Mouse (Mus musculus): ENCODE data around the gene Ccdc158.

Gene Ccdc158

DNA sequence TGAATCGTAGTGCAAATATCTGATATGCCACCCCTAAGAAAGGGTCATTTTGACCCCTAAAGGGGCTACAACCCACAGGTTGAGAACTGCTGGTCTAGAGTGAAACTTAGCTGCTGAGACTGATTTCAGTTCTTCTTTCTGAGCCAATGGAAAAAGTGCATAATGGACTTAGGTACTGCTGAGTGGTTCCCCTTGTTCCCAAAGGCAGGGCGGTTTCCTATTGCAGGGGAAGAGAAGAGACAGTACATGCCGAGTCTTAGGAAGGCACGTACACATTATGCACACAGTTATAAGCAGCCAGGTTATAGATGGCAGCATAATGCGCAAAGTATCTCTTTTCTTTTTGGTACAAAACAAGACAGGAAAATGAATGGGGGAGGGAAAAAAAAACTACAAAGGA lies 13.1 kb upstream of the Ccdc158 start:
- no peak for DNase-seq (ENCODE audit: low spot score in 2 of 2)

DNA sequence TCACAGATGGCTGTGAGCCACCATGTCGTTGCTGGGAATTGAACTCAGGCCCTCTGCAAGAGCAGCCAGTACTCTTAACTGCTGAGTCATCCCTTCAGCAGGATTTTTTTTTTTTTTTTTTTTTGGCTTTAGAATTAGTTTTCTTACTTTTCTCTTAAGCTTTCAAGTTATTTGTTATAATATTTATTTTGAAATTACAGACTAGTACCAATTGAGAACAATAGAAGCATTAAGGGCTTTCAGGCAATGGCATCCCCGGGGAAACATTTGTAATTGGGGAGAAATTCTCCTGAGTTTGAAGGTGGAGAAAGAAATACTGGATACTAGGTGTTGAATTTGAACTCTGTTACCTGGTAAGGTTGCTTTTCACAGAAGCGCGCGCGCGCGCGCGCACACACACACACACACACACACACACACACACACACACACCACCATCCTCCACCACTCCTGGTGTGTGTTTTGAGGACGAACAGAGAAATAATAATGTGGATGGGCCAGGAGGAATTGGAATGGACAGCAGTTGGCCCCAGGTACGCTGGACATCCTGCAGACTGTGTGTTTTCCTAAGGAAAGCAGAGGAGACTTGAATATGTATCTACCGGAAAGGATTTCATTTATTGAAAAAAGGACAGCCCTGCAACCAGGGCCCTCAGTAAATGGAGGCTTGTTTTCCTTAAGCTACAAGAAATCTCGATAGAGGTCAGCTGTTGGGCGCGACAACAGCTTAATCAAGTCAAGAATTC lies 9.8 kb upstream of the Ccdc158 start:
- no peak for DNase-seq (ENCODE audit: low spot score in 2 of 2)

DNA sequence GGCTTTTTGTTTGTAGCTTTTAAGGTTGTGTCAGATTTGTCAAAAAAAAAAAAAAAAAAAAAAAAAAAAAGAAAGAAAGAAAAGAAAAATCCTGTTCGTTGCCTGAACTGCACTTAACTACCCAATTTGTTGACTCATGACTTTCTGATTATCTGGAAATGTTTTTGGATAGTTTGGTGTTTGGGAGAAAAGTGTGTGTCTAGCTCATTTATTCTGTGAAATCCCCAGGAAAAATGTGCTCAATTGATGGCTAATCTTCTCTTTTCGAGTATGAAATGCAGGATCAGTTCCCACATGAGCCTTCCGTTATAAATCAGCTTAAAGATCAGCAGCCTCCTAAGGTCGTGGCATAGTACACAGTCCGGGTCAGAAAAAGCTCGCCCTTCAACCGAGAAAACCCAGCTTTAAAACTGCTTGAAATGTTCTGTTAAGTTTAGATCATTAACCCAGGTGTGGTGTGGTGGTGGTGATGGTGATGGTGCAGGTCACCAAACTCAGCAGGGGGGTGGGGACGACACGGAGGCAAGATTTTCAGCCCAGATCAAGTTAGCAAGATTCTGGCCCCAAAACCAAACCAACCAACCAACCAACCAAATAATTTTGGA lies 8.9 kb upstream of the Ccdc158 start:
- no peak for DNase-seq (ENCODE audit: low spot score in 2 of 2)

DNA sequence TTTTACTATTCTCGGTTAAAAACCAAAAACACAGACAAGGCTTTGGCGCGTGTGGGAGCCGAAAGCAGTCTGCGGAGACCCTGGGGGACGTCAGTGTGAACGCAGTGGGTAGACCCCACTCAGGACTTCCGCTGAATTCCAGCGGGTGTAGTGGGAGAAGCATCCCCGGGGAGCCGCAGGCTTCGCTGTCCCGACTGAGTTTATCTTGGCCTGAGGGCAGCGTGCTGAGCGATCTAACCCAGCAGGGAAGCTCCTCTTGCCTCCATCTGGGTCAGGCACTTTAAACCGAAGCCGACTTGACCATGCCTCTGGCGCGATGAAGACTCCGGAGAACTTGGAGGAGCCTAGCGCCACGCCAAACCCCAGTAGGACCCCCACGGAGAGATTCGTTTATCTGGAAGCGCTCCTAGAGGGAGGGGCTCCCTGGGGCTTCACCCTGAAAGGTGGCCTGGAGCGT lies 8.3 kb upstream of the Ccdc158 start, which contains the start of gene Shroom3:
Shroom3 (plus strand) TSS at position 85 of the 457 bp plus-strand sequence.
- no peak for DNase-seq (ENCODE audit: low spot score in 2 of 2)

DNA sequence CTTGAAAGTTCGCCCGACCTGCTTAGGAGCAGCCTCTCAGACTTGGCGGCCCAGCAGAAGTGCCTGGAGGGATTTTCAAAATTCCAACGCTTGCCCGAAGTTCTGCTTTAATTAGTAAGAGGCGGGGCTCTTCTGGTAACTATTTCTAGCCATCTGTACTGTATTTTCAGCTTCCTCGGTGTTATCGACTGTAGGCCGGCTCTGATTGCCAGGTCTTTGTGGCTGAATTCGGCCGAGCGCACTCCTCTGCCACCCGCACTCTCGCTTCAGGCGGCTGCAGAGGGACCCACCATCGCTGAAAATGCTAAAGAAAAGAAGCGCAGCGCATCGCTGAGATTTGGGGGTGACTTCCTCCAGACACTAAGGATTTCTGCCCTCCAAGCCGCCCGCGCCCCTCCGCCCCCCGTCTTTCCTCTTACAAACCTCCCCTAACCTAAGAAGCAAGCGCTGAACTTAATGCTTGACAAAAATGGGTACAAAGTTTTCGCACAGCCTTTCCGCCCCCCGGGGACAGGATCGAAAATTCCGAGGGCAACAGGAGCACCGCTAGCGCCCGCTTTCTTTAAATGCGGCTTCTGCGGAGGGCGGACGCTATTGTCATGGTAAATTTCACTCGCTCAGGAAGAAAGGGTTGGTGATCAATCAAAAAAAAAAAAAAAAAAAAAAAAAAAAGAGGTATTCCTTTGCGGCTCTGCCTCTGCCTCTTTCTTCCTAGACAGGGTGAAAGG lies 7.7 kb upstream of the Ccdc158 start:
- no peak for DNase-seq (ENCODE audit: low spot score in 2 of 2)

DNA sequence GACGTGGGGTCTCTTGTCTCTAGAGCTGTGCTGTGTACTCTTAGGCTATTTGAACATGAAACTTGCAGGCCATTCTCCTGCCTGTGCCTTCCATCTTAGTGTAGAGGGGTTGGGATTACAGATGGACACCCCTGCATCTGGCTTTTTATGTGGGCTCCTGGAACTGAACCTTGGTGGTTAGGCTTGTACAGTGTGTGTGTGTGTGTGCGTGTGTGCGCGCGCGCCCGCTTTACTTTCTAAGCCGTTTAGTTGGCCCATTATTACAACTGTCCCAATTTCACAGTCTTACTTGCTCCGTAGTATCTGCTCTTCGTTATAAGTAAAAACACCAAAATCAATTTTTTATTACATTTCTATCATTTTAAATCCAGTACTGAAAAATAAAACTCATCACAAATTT lies 6.8 kb upstream of the Ccdc158 start:
- no peak for DNase-seq (ENCODE audit: low spot score in 2 of 2)

DNA sequence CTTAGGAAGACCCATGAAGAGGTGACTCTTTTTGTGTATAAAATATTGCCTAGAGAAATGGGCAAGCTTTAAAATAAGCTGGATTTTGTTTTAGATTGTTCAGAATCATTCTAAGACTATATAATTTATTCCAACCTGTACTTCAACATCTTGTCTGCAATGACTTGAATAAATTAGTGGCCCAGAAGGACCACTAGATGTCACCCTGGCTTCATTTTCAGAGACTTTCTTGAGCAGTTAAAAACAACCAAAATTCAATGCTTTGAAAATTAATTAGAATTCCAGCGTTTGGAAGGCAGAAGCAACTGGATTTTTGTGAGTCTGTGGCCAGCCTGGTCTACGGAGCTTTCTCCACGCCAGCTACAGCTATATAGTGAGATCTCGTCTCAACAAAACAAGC lies 4.4 kb upstream of the Ccdc158 start:
- DNase-seq (ENCODE audit: low spot score in 2 of 2), result peak in 1 of 2 experiments; percentile 29

DNA sequence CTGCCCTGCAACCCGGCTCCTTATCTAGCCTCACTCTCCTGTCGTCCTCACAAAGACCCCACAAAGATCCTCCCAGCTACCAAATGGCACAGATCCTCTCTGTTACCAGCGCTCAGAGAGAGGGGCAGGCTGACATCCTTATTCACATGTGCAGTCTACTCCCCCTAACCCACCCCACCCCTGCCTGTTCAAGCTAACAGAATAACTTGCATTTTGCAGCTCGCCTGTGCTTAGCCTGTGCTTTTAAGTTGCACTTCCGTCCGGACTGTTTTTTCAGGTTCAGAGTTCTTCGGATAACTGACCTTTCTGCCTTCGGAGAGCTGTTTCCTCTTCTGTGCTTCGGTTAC lies 476 bp upstream of the Ccdc158 start:
- no peak for DNase-seq (ENCODE audit: low spot score in 2 of 2)

DNA sequence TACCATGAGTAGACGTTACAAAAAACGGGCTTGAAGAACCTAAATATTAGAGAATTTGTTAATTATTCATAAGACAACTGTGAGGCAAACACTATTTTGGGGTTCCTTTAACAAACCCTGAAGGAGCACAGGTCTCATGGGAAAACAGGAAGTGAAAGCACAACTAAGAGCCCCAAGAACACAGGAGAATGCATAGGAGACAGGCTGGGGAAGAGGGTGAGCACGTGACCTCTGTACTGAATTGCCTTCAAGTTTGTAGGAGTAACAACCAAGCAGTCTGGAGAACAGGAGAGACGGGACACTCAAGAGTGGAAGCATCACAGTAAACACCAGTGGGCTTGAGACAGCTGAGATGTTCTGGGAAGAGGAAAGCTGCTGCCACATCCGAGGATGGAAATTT lies 8.2 kb downstream of the Ccdc158 start:
- DNase-seq (ENCODE audit: low spot score in 2 of 2), result no peak

DNA sequence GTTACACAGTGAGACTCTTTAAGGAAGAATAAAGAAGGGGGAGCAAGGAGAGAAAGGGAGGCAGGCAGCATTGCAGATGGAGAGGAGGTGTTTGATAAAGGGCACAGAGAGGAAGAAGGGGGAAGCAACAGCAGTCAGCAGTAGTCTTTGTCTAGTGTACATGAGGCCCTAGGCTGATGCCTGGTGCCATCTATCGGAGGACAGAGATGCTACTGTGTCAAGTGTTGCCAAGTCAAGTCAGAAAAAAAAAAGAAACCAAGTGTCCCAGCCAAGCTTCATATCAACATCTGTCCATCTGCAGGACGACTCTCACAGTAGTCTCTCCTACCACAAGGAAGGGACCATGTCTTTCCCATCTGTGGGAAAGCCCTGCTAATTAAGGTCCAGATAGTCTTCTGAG lies 10.8 kb downstream of the Ccdc158 start:
- DNase-seq (ENCODE audit: low spot score in 2 of 2), result no peak

DNA sequence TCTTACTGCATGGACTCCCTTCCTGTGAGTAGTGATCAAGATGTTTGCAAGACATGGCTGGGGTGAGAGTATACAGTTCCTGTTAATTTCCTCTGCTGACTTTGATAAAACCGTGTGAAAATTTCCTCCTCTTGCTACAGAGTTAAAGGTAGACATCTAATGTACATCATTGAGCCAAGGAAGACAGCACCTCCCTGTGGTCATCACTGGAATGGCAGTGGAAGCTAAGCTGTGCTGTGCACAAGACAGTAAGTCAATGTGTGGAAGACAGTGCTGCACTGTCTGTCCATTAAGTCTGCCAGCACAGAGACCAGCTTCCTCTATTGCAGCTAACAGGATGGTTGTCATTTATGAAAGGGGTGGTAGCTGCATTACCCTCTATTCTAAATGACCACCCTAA lies 18.8 kb downstream of the Ccdc158 start:
- peak; percentile 26 to 67 for DNase-seq (ENCODE audit: low spot score in 2 of 2)

DNA sequence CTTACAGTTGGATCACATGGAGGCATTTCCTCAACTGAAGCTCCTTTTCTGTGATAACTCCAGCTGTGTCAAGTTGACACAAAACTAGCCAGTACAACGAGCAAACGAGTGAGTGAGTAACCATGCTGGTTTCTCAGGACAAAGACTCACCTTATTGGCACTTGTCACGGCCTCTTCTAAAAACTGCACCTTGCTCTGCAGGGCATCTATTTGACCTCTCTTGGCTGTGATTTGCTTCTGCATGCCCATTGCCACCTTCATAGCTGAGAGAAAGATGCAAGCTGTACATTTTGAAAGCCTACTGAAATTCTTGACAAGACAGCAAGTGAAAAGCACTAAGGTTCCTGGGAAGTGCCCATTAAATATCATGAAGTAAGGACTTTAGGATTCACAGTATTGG lies 34.2 kb downstream of the Ccdc158 start:
- DNase-seq (ENCODE audit: low spot score in 2 of 2), result no peak

DNA sequence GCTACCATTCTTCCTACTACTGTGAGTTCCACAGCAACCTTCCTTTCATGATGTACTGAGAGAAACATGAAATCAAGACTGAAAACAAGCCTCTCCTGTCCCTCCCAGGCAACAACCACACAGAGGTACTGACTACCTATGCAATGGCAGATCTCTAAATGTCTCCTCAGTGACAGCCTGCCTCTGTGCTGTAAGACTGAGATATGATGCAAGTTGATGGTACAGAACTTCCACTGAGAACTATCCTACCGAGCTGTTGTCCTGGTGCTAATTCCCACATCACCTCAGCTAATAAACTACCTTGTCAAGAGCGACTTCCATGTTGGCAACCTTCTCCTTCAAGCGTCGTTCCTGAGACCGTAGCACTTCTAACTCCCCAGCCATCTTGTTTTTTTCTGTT lies 39.2 kb downstream of the Ccdc158 start:
- DNase-seq (ENCODE audit: low spot score in 2 of 2), result no peak

DNA sequence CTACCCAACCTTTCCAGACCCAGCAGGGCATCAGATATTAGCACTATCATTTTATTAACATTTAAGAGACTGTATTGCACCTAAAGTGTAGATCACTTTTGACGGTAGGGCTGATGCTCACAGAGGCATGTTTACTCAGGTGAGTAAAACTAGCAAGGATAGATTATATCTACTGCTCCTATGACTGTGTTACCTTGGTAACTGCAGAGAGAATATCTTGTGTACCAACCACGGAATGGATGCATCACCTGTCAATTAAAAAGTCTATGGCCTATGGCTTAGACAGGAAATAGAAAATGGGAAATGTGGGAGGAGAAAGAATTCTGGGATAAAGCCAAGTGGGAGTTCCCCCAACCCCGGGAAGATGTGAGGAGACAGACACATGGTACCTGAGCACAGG lies 40.2 kb downstream of the Ccdc158 start:
- no peak for DNase-seq (ENCODE audit: low spot score in 2 of 2)

DNA sequence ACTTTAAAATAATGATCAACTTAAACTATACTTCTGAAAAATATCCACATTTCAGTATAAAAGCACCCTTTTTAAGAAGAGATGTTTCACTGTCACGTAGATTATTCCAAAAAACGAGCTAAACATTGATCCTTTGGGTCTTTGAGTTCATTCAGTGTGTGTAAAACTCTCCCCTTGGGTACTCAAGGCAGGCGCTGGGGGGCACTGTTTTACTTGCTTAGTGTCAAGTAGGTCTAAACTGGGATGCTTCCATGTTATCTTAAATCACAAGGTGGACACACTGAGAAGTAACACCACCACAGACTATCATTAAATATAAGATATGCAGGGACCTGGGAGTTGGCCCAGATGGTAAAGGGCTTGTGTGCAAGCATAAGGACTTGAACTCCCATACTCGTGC lies 41.5 kb downstream of the Ccdc158 start:
- DNase-seq (ENCODE audit: low spot score in 2 of 2), result no peak

DNA sequence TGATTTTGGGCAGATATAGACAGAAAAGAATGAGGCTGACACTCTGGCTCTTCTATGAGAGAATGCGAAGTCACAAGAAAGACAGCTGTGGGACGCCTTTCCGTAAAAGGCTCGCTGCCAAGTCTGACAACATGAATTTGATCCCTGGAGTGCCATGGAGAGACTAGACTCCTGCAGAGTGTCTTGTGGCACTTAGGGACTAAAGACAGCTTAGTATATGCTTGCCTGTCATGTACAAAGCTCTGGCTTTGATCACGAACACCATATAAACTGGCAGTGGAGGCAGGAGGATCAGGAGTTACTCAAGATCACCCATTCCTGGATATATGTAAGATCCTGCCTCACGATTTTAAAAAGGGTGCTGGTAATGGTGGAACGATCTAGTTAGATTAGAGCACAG lies 47.2 kb downstream of the Ccdc158 start:
- no peak for DNase-seq (ENCODE audit: low spot score in 2 of 2)

DNA sequence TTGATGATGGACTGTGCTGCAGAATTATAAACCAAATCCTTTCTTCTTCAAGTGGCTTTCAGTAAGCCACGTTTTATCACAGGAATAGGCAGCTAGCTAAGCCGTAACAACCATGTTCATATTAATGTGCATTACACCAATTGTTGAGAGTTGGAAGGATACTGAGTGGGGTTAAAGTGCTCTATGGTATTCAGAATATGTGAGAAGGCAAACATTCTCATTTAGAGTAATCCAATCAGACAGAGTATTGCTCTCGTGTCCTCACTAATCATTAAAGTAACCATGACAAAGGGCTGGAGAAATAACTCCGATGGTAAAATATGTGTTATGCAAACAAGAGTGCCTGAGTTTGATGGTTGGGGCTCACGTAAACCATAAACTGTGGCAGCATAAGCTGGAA lies 53.2 kb downstream of the Ccdc158 start:
- no peak for DNase-seq (ENCODE audit: low spot score in 2 of 2)

DNA sequence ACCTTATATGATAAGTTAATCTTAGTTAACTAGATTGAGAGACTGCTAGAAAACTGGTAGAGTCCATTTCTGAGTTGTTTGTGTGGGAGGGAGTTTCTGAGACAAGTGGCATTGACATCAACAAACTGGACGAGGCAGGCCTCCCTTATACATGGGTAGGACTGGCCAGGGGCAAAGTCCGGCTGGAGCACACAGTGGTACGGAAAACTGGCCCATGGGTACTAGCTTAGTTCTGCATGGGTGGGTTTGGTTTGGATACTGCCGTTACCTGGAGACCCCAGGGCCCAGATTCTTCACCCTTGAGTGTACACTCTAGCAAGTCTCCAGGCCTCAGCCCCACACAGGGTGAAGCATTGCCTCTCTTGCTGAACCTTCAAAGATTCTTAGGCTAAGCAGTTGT lies 62.3 kb downstream of the Ccdc158 start:
- DNase-seq (ENCODE audit: low spot score in 2 of 2), result no peak

DNA sequence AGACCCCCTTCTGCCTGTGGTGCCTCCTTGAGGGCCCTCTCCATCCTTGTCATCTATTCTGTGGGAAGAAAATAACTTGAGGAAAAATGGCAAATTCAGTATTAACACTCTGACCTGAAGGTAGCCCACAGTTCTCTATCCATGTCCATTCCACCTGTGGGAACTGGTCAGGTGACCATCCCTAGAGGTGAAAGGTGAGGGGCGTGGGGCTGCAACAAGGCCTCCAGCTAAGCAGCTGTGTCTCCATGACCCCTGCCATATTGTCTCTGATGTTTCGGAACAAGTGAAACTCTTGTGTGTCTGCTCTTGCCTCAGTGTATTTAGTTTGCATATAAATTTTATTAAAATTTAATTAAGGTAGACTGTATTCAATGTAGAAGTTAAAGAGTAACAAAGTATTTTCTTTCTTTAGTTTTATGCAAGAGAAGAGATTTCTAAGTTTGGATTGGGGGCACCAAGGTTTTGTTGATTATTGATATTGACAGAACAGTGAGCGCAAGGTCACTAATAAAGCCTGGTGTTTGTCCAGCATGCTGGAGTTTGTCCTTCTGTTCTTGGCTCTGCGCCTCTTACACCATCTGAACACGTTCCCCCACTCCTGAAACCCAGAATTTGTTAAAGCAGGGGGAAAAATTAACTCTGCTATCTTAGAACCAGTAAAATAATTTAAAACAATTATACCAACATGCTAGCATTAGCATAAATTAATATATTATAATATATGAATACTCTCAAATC lies 67.4 kb downstream of the Ccdc158 start:
- DNase-seq (ENCODE audit: low spot score in 2 of 2), result no peak

DNA sequence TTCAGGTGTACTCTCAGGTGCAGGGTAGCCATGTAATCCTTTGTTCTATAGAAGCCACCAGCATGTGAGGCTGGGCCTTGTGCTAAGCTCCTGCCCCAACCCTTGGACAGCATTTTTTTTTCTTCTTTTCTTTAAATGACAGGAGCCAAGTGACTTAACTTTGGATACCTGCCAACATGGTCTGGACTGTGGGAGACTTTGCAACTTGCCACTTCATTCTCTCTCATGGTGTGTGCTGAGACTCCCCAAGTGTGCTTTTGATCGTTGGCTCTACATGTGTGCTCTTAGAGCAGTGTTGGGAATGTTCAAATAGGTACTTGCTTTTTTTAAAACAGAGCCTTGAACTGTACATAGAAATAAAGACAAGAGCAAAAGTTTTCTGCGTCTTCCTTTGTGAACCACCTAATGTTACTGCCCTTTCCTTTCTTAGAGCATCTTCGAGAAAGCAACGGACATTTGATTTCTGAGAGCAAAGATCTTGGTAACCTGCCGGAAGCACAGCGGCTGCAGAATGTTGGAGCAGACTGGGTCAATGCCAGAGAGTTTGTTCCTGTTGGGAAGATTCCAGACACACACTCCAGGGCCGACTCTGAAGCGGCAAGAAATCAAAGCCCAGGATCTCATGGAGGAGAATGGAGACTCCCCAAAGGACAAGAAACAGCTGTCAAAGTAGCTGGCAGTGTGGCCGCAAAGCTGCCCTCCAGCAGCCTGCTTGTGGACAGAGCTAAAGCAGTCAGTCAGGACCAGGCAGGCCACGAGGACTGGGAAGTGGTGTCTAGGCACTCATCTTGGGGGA lies 70.4 kb downstream of the Ccdc158 start:
- DNase-seq (ENCODE audit: low spot score in 2 of 2), result no peak

Measured in frontal cortex, postnatal 14 days (tissue).